Comparison of ENCODE assay signal across 24 mouse cellular contexts in genomic region chr4:118471281-118471680, GRCm38 (mm10). TPM values are rescaled to one million over a fixed set of nuclear protein-coding genes. Genes with fewer than 3 reads are reported as not detected.
DNase-seq lines count a peak whose midpoint lies in the region; ATAC-seq lines count a peak whose summit lies in the region.
"Had no signal": no experiment of that assay in that cellular context is flagged by ENCODE, and none has a peak within 500 bp of the region (broad histone marks: within the 10 kb centered on the region; RNA-seq: fewer than 3 reads in every experiment).

No protein-coding gene starts in this region.

- no peak overlapping the region for H3K4me3 ChIP-seq in neural tube, embryonic 15.5 days (replicated peaks)
- 0 out of 2 replicates have a peak overlapping the region, but pooled peaks have one; percentile 14 for H3K4me3 ChIP-seq in embryonic facial prominence, embryonic 10.5 days
- H3K4me3 ChIP-seq in limb, embryonic 11.5 days (ENCODE audit: low read depth, low read length) = no peak overlapping the region
- H3K4me3 ChIP-seq: embryonic facial prominence, embryonic 12.5 days; forebrain, embryonic 12.5 days; heart, adult 2 months; heart, embryonic 15.5 days; hindbrain, embryonic 12.5 days had no signal

- ATAC-seq in neural tube, embryonic 15.5 days (ENCODE audit: low FRiP score) = no peak
- ATAC-seq in limb, embryonic 11.5 days (ENCODE audit: insufficient number of reproducible peaks, low FRiP score, low TSS enrichment, low read depth) = no peak
- ATAC-seq in granulocyte monocyte progenitor cell, adult 5-6 weeks (replicated peaks; ENCODE audit: poor library complexity, severe bottlenecking) = no peak
- ATAC-seq: hindbrain, embryonic 16.5 days; inflammation-experienced regulatory T-cells, adult 6 months; intestine, postnatal 0 days had no signal

- H3K27me3 ChIP-seq in neural tube, embryonic 15.5 days (replicated peaks) = no peaks in the 10 kb centered on the region
- H3K27me3 ChIP-seq in embryonic facial prominence, embryonic 10.5 days (replicated peaks; ENCODE audit: low read depth, poor library complexity, severe bottlenecking) = no peaks in the 10 kb centered on the region
- H3K27me3 ChIP-seq in limb, embryonic 11.5 days (ENCODE audit: control insufficient read depth, insufficient read depth, low read length) = no peaks in the 10 kb centered on the region
- H3K27me3 ChIP-seq: embryonic facial prominence, embryonic 12.5 days; forebrain, embryonic 12.5 days; heart, embryonic 15.5 days; hindbrain, embryonic 12.5 days had no signal

- H3K27ac ChIP-seq in neural tube, embryonic 15.5 days (replicated peaks) = no peak overlapping the region
- H3K27ac ChIP-seq in embryonic facial prominence, embryonic 10.5 days (replicated peaks) = peak overlapping the region; percentile 80
- no peak overlapping the region for H3K27ac ChIP-seq in limb, embryonic 11.5 days (replicated peaks; ENCODE audit: low read depth, low read length)
- H3K27ac ChIP-seq: embryonic facial prominence, embryonic 12.5 days; forebrain, embryonic 12.5 days; heart, adult 2 months; heart, embryonic 15.5 days; hindbrain, embryonic 12.5 days had no signal

- peak; percentile 32 for DNase-seq in neural tube, embryonic 10.5 days (ENCODE audit: extremely low spot score, low spot score)
- DNase-seq in embryonic facial prominence, embryonic 10.5 days (ENCODE audit: low spot score) = peak; percentile 62
- peak; percentile 30 for DNase-seq in limb, embryonic 11.5 days (ENCODE audit: low spot score)
- DNase-seq in gastrocnemius, postnatal 25 days = no peak
- DNase-seq in lung, postnatal 10 days = no peak
- DNase-seq: adrenal gland, adult 8-10 months; adrenal gland, postnatal 36 days; cerebellum, adult 2 months; cerebellum, postnatal 10 days; heart, adult 2 months; heart, postnatal 14 days had no signal

- no peak overlapping the region for H3K4me2 ChIP-seq in neural tube, embryonic 15.5 days
- no peak overlapping the region for H3K4me2 ChIP-seq in limb, embryonic 11.5 days (ENCODE audit: low read depth, severe bottlenecking)
- H3K4me2 ChIP-seq: embryonic facial prominence, embryonic 12.5 days; forebrain, embryonic 12.5 days; heart, embryonic 11.5 days; heart, embryonic 15.5 days; hindbrain, embryonic 12.5 days had no signal

- WGBS in neural tube, embryonic 15.5 days = 88% methylated on average over 6 of the region's 6 CpGs
- WGBS in embryonic facial prominence, embryonic 10.5 days = 28% methylated on average over 6 of the region's 6 CpGs
- WGBS in limb, embryonic 11.5 days = 27% methylated on average over 6 of the region's 6 CpGs

- H3K4me1 ChIP-seq in neural tube, embryonic 15.5 days = no peaks in the 10 kb centered on the region
- H3K4me1 ChIP-seq in embryonic facial prominence, embryonic 10.5 days = peaks cover 27% of the 10 kb centered on the region
- H3K4me1 ChIP-seq in limb, embryonic 11.5 days (ENCODE audit: control insufficient read depth, insufficient read depth, low read length) = no peaks in the 10 kb centered on the region
- H3K4me1 ChIP-seq: forebrain, embryonic 12.5 days; heart, embryonic 15.5 days; hindbrain, embryonic 12.5 days had no signal

- H3K36me3 ChIP-seq in neural tube, embryonic 15.5 days = no peaks in the 10 kb centered on the region
- no peaks in the 10 kb centered on the region for H3K36me3 ChIP-seq in embryonic facial prominence, embryonic 10.5 days (replicated peaks)
- no peaks in the 10 kb centered on the region for H3K36me3 ChIP-seq in limb, embryonic 11.5 days (ENCODE audit: control insufficient read depth, insufficient read depth, low read length)
- H3K36me3 ChIP-seq: embryonic facial prominence, embryonic 12.5 days; forebrain, embryonic 12.5 days; heart, embryonic 15.5 days; hindbrain, embryonic 12.5 days had no signal

- no peaks in the 10 kb centered on the region for H3K9me3 ChIP-seq in neural tube, embryonic 15.5 days (replicated peaks)
- peaks cover 7% of the 10 kb centered on the region; the same call in 1 of the 2 replicates for H3K9me3 ChIP-seq in embryonic facial prominence, embryonic 10.5 days
- no peaks in the 10 kb centered on the region for H3K9me3 ChIP-seq in limb, embryonic 11.5 days (ENCODE audit: control insufficient read depth, low read length)
- H3K9me3 ChIP-seq: embryonic facial prominence, embryonic 12.5 days; heart, embryonic 15.5 days; hindbrain, embryonic 12.5 days had no signal

- H3K9ac ChIP-seq in neural tube, embryonic 15.5 days (replicated peaks) = no peak overlapping the region
- no peak overlapping the region for H3K9ac ChIP-seq in limb, embryonic 11.5 days (ENCODE audit: low read length)
- H3K9ac ChIP-seq: embryonic facial prominence, embryonic 12.5 days; forebrain, embryonic 12.5 days; heart, embryonic 15.5 days; hindbrain, embryonic 12.5 days had no signal

RNA-seq across cellular contexts. Expression of gene Mpl, which starts 14.0 kb away (rescaled TPM):
- polyA plus RNA-seq in neural tube, embryonic 15.5 days (2015; fragmentation: Nextera tagmentation; extraction: Ambion mirVana) = 0.12 and 0.43 TPM in 2 replicates
- polyA plus RNA-seq in embryonic facial prominence, embryonic 10.5 days (2016; fragmentation: Nextera tagmentation; extraction: Ambion mirVana) = 0.94 and 1.2 TPM in 2 replicates
- polyA plus RNA-seq in limb, embryonic 11.5 days (2014; fragmentation: Nextera tagmentation; extraction: Ambion mirVana) = 1.3 TPM in 2 replicates
- not detected for total RNA-seq in gastrocnemius, postnatal 25 days (2021)
- 0.11 and 0.49 TPM in 2 replicates for total RNA-seq in granulocyte monocyte progenitor cell, adult 5-6 weeks (2014; fragmentation: Nextera tagmentation)
- not detected in 2 replicates for total RNA-seq in granulocyte monocyte progenitor cell, adult 5-6 weeks (2017)
- total RNA-seq: CH12.LX; gastrocnemius, adult 8-10 months had no signal
- polyA plus RNA-seq: inflammation-experienced regulatory T-cells, adult 6 months had no signal

RNA-seq across cellular contexts. Expression of gene Tie1, which starts 18.6 kb away (rescaled TPM):
- 16.1 and 17.9 TPM in 2 replicates for polyA plus RNA-seq in neural tube, embryonic 15.5 days (2015; fragmentation: Nextera tagmentation; extraction: Ambion mirVana)
- polyA plus RNA-seq in embryonic facial prominence, embryonic 10.5 days (2016; fragmentation: Nextera tagmentation; extraction: Ambion mirVana) = 15.4 and 16.5 TPM in 2 replicates
- 9.9 and 12.6 TPM in 2 replicates for polyA plus RNA-seq in limb, embryonic 11.5 days (2014; fragmentation: Nextera tagmentation; extraction: Ambion mirVana)
- 10 to 100 TPM; 15.8 to 20.1 TPM for total RNA-seq in gastrocnemius, postnatal 25 days (2021)
- 3.9 and 7.2 TPM in 2 replicates for total RNA-seq in granulocyte monocyte progenitor cell, adult 5-6 weeks (2014; fragmentation: Nextera tagmentation)
- 4.3 and 4.5 TPM in 2 replicates for total RNA-seq in granulocyte monocyte progenitor cell, adult 5-6 weeks (2017)
- total RNA-seq: CH12.LX had no signal
- polyA plus RNA-seq: inflammation-experienced regulatory T-cells, adult 6 months had no signal

RNA-seq across cellular contexts. Expression of gene Cdc20, which starts 34.1 kb away (rescaled TPM):
- 23.4 and 79.0 TPM in 2 replicates for polyA plus RNA-seq in neural tube, embryonic 15.5 days (2015; fragmentation: Nextera tagmentation; extraction: Ambion mirVana)
- 402 and 411 TPM in 2 replicates for polyA plus RNA-seq in embryonic facial prominence, embryonic 10.5 days (2016; fragmentation: Nextera tagmentation; extraction: Ambion mirVana)
- 355 and 368 TPM in 2 replicates for polyA plus RNA-seq in limb, embryonic 11.5 days (2014; fragmentation: Nextera tagmentation; extraction: Ambion mirVana)
- 1 to 10 TPM in 1 of 2 experiments, under 1 TPM in 1; 0.91 to 1.1 TPM for total RNA-seq in gastrocnemius, postnatal 25 days (2021)
- total RNA-seq in granulocyte monocyte progenitor cell, adult 5-6 weeks (2014; fragmentation: Nextera tagmentation) = 26.7 and 35.6 TPM in 2 replicates
- total RNA-seq in granulocyte monocyte progenitor cell, adult 5-6 weeks (2017) = 77.2 and 88.2 TPM in 2 replicates

RNA-seq across cellular contexts. Expression of gene Elovl1, which starts 43.4 kb away (rescaled TPM):
- polyA plus RNA-seq in neural tube, embryonic 15.5 days (2015; fragmentation: Nextera tagmentation; extraction: Ambion mirVana) = 31.2 and 49.2 TPM in 2 replicates
- polyA plus RNA-seq in embryonic facial prominence, embryonic 10.5 days (2016; fragmentation: Nextera tagmentation; extraction: Ambion mirVana) = 46.9 and 49.9 TPM in 2 replicates
- polyA plus RNA-seq in limb, embryonic 11.5 days (2014; fragmentation: Nextera tagmentation; extraction: Ambion mirVana) = 42.7 and 48.8 TPM in 2 replicates
- total RNA-seq in gastrocnemius, postnatal 25 days (2021) = 10 to 100 TPM in 1 of 2 experiments, 1 to 10 TPM in 1; 8.0 to 10.3 TPM
- 116 and 119 TPM in 2 replicates for total RNA-seq in granulocyte monocyte progenitor cell, adult 5-6 weeks (2014; fragmentation: Nextera tagmentation)
- total RNA-seq in granulocyte monocyte progenitor cell, adult 5-6 weeks (2017) = 53.6 and 63.3 TPM in 2 replicates

RNA-seq across cellular contexts. Expression of gene 2610528J11Rik, which starts 55.5 kb away (rescaled TPM):
- 3.7 TPM in 1 of 2 replicates, not detected in the other for polyA plus RNA-seq in neural tube, embryonic 15.5 days (2015; fragmentation: Nextera tagmentation; extraction: Ambion mirVana)
- 3.9 TPM in 2 replicates for polyA plus RNA-seq in embryonic facial prominence, embryonic 10.5 days (2016; fragmentation: Nextera tagmentation; extraction: Ambion mirVana)
- polyA plus RNA-seq in limb, embryonic 11.5 days (2014; fragmentation: Nextera tagmentation; extraction: Ambion mirVana) = 1.0 and 1.6 TPM in 2 replicates
- not detected for total RNA-seq in gastrocnemius, postnatal 25 days (2021)
- not detected in 2 replicates for total RNA-seq in granulocyte monocyte progenitor cell, adult 5-6 weeks (2014; fragmentation: Nextera tagmentation)
- not detected in 2 replicates for total RNA-seq in granulocyte monocyte progenitor cell, adult 5-6 weeks (2017)
- total RNA-seq: adrenal gland, adult 8-10 months; adrenal gland, postnatal 36 days; CH12.LX; gastrocnemius, adult 8-10 months; gastrocnemius, postnatal 4 days; heart, adult 2 months; heart, postnatal 14 days had no signal
- polyA plus RNA-seq: cerebellum, adult 2 months; hindbrain, embryonic 16.5 days; inflammation-experienced regulatory T-cells, adult 6 months had no signal

Comparison
In these comparisons a context has a peak if more than half of its experiments do, and no peak if none do; other contexts are left out.
1. DNase-seq: peak in neural tube, embryonic 10.5 days (single experiment), embryonic facial prominence, embryonic 10.5 days (single experiment) and limb, embryonic 11.5 days (single experiment); none in gastrocnemius, postnatal 25 days (single experiment) and lung, postnatal 10 days (single experiment).